Mouse (Mus musculus): ENCODE data around the gene Cbx1. TPM values are rescaled to one million over a fixed set of nuclear protein-coding genes. Genes with fewer than 3 reads are reported as not detected.
"Not testable (repeated sequence)": the region's sequence is repeated elsewhere in the genome, so short reads cannot be mapped to it uniquely, and the experiment has no call there.

Cbx1 gene
- polyA plus RNA-seq, 1 experiment, result 52.3 TPM

DNA sequence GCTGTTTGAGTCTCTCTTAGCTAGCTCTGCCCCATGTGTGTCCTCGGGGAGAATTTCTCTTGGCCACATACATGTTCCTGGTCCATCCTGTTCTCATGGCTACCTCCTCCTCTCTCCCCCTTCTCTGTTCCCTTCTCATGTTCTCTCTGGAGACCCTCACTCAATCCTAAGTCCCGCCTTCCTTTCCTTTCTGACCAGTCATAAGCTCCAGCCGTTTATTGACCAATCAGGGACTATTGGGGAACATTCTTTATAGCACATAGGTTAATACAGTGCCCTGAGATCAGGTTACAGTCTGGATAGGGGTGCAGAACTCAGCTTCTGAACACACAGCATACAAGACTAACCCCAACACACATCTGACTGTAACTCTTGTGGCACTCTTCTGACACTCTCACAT lies 58.3 kb downstream of the Cbx1 start:
- DNase-seq, result no peak
- Histone ChIP-seq H3K36me3 (ENCODE audit: control insufficient read depth, insufficient read depth, low read length) (no peaks in the 10 kb centered on the region), H3K4me3 (ENCODE audit: control insufficient read depth, insufficient read depth, low read length) (no peak overlapping the region), H3K4me1 (replicated peaks; ENCODE audit: control insufficient read depth, insufficient read depth, low read length) (peaks cover 5% of the 10 kb centered on the region; the same call in 1 of the 2 replicates), H3K27me3 (ENCODE audit: control insufficient read depth, insufficient read depth, low read length) (peaks cover 21% of the 10 kb centered on the region; the same call in 1 of the 2 replicates), H3K27ac (ENCODE audit: control insufficient read depth, insufficient read depth, low read length) (no peak overlapping the region)
- no peak for TF ChIP-seq CTCF (IDR thresholded peaks at IDR 0.05; ENCODE audit: borderline replicate concordance, control insufficient read depth, extremely low read depth, insufficient read depth, low read length, poor library complexity)
- TF ChIP-seq POLR2A (IDR thresholded peaks at IDR 0.05; ENCODE audit: control insufficient read depth, extremely low read depth, insufficient read depth, low read length, poor library complexity), result no peak
- 72% methylated on average over 3 of the region's 3 CpGs for WGBS

DNA sequence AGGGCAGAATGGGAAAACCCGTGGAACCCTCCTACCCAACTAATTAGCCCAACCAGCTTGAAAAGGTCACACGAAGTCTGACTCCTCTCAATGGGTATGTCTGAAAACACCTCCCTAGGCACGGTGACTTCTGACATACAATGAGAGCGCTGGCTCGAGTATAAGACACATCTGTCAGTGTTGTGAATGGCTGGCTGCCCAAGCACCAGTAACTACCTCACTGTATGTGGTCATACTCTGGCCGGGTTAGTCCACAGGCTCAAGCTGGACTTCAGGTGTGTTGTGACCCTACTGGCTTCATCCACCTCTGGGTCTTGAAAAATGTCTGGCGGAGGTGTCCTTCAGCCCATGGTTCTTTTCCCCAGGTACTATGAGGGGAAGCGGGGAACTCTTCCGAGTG lies 59.8 kb downstream of the Cbx1 start:
- TF ChIP-seq CTCF (IDR thresholded peaks at IDR 0.05; ENCODE audit: borderline replicate concordance, control insufficient read depth, extremely low read depth, insufficient read depth, low read length, poor library complexity) (no peak), POLR2A (IDR thresholded peaks at IDR 0.05; ENCODE audit: control insufficient read depth, extremely low read depth, insufficient read depth, low read length, poor library complexity) (no peak)
- Histone ChIP-seq H3K36me3 (ENCODE audit: control insufficient read depth, insufficient read depth, low read length) (no peaks in the 10 kb centered on the region), H3K4me3 (ENCODE audit: control insufficient read depth, insufficient read depth, low read length) (no peak overlapping the region), H3K27ac (ENCODE audit: control insufficient read depth, insufficient read depth, low read length) (no peak overlapping the region), H3K27me3 (ENCODE audit: control insufficient read depth, insufficient read depth, low read length) (peaks cover 21% of the 10 kb centered on the region; the same call in 1 of the 2 replicates), H3K4me1 (replicated peaks; ENCODE audit: control insufficient read depth, insufficient read depth, low read length) (peaks cover 5% of the 10 kb centered on the region; the same call in 1 of the 2 replicates)
- 83% methylated on average over 9 of the region's 9 CpGs for WGBS
- DNase-seq, result no peak

DNA sequence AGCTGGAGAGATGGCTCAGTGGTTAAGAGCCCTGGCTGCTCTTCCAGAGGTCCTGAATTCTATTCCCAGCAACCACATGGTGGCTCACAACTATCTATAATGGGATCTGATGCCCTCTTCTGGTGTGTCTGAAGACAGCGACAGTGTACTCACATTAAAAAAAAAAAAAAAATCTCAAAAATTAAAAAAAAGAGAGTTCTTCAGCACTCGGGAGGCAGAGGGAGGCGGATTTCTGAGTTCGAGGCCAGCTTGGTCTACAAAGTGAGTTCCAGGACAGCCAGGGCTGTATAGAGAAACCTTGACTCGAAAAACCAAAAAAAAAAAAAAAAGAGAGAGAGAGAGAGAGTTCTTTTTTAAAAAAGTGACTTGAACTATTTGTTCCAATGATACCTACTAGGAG lies 60.2 kb downstream of the Cbx1 start:
- 66% methylated on average over 5 of the region's 5 CpGs for WGBS
- not testable (repeated sequence) for DNase-seq; H3K36me3 ChIP-seq (ENCODE audit: control insufficient read depth, insufficient read depth, low read length); H3K4me1 ChIP-seq (replicated peaks; ENCODE audit: control insufficient read depth, insufficient read depth, low read length); H3K27ac ChIP-seq (ENCODE audit: control insufficient read depth, insufficient read depth, low read length); H3K4me3 ChIP-seq (ENCODE audit: control insufficient read depth, insufficient read depth, low read length)
- H3K27me3 ChIP-seq (ENCODE audit: control insufficient read depth, insufficient read depth, low read length), result peaks cover 21% of the 10 kb centered on the region; the same call in 1 of the 2 replicates

DNA sequence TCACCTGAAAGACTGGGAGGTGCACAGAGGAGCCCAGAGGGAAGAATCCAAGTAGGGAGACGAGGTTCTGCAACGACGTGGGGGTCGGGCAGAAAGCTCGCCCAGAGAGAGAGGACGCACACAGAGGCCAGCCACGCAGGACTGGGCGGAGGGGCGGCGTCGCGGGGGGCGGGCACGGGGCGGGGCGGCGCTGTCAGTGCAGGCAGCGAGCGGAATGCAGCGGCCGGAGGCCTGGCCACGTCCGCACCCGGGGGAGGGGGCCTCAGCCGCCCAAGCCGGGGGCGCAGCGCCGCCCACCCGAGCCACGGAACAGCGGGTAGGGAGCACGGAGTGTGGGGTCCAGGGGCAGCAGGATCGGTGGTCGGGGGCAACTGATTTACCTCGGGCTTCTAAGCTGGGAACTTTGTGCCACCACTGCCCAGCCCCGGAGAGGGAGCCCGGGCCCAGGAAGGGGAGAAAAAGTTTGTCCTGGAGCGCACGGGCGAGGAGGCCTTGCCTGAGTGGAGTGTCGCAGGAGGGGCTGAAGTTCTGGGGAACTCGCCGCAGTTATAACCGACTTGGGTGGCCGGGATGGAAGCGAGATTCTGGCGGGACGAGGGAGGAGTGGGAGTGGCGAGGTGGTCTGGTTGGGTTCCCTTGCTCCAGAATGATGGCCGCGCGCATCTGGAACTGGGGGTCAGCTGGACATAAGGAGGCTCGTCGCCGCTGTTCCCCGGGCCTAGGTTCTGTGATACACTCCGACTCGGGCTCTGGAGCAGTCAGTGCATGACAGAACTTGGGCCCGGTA lies 60.9 kb downstream of the Cbx1 start, which contains the start of gene Copz2:
Copz2 (plus strand) TSS at position 190 of the 787 bp plus-strand sequence.
- Histone ChIP-seq H3K4me3 (ENCODE audit: control insufficient read depth, insufficient read depth, low read length) (peak within 1 kb of the TSS; percentile 28), H3K4me1 (replicated peaks; ENCODE audit: control insufficient read depth, insufficient read depth, low read length) (peaks cover 5% of the 10 kb centered on the region; the same call in 1 of the 2 replicates), H3K36me3 (ENCODE audit: control insufficient read depth, insufficient read depth, low read length) (no peaks in the 10 kb centered on the region), H3K27me3 (ENCODE audit: control insufficient read depth, insufficient read depth, low read length) (peaks cover 21% of the 10 kb centered on the region; the same call in 1 of the 2 replicates), H3K27ac (ENCODE audit: control insufficient read depth, insufficient read depth, low read length) (no peak within 1 kb of the TSS)
- 2% methylated on average over 58 of the region's 60 CpGs for WGBS
- DNase-seq, result no peak
- TF ChIP-seq POLR2A (IDR thresholded peaks at IDR 0.05; ENCODE audit: control insufficient read depth, extremely low read depth, insufficient read depth, low read length, poor library complexity) (no peak), CTCF (IDR thresholded peaks at IDR 0.05; ENCODE audit: borderline replicate concordance, control insufficient read depth, extremely low read depth, insufficient read depth, low read length, poor library complexity) (no peak)

DNA sequence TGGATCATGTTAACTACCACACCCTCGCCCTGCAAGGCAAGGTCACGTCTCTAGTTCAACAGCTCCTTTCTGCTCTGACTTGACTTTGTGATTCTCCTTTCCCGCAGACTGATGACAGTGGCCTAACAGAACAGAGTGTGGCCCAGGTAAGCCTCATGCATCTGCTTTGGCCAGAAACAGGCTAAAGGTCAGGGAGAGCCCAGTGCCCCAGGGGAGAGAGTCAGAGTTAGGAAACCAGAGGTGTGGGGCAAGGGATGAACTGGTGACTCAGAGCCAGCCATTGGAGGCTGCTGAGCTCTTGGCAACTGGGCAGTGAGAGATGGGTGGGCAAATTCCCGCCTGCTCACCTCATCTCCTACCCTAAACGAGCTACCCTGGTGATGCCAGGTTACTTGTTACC lies 68.5 kb downstream of the Cbx1 start:
- Histone ChIP-seq H3K27me3 (ENCODE audit: control insufficient read depth, insufficient read depth, low read length) (no peaks in the 10 kb centered on the region), H3K4me1 (replicated peaks; ENCODE audit: control insufficient read depth, insufficient read depth, low read length) (peaks cover 5% of the 10 kb centered on the region), H3K36me3 (ENCODE audit: control insufficient read depth, insufficient read depth, low read length) (no peaks in the 10 kb centered on the region), H3K4me3 (ENCODE audit: control insufficient read depth, insufficient read depth, low read length) (no peak overlapping the region), H3K27ac (ENCODE audit: control insufficient read depth, insufficient read depth, low read length) (no peak overlapping the region)
- TF ChIP-seq CTCF (IDR thresholded peaks at IDR 0.05; ENCODE audit: borderline replicate concordance, control insufficient read depth, extremely low read depth, insufficient read depth, low read length, poor library complexity) (no peak), POLR2A (IDR thresholded peaks at IDR 0.05; ENCODE audit: control insufficient read depth, extremely low read depth, insufficient read depth, low read length, poor library complexity) (no peak)
- no peak for DNase-seq
- WGBS, result 92% methylated on average over 5 of the region's 5 CpGs

Other genes starting within 250 kb of the Cbx1 start
- 25.0 and 26.2 TPM in 2 replicates for gene Snx11, start 11.6 kb upstream of the Cbx1 start, polyA plus RNA-seq (2012; rRNA removed)
- gene Nfe2l1, start 40.8 kb downstream of the Cbx1 start, polyA plus RNA-seq (2012; rRNA removed), result 136 and 170 TPM in 2 replicates
- gene Copz2, start 60.7 kb downstream of the Cbx1 start, polyA plus RNA-seq (2012; rRNA removed), result 24.5 and 25.3 TPM in 2 replicates
- gene Cdk5rap3, start 127.4 kb downstream of the Cbx1 start, polyA plus RNA-seq (2012; rRNA removed), result 94.2 and 95.5 TPM in 2 replicates
- 0.98 and 1.3 TPM in 2 replicates for gene Prr15l, start 139.0 kb downstream of the Cbx1 start, polyA plus RNA-seq (2012; rRNA removed)
- gene Pnpo, start 154.9 kb downstream of the Cbx1 start, polyA plus RNA-seq (2012; rRNA removed), result 22.5 and 25.7 TPM in 2 replicates
- gene Sp2, start 193.8 kb downstream of the Cbx1 start, polyA plus RNA-seq (2012; rRNA removed), result 46.6 and 63.0 TPM in 2 replicates
- gene Sp6, start 224.3 kb downstream of the Cbx1 start, polyA plus RNA-seq (2012; rRNA removed), result 5.6 TPM in 2 replicates
- 18.6 and 20.5 TPM in 2 replicates for gene Scrn2, start 240.8 kb downstream of the Cbx1 start, polyA plus RNA-seq (2012; rRNA removed)

All from thymus, adult 2 months (tissue).